Mouse (Mus musculus) liver, adult 2 months (tissue): ENCODE data around the gene Spats2. TPM values are rescaled to one million over a fixed set of nuclear protein-coding genes. Genes with fewer than 3 reads are reported as not detected.

Source experiments
- DNase-seq: peaks from one replicate; pipeline ENCODE4 v3.0.0-alpha.2; 2011; ENCODE audit warnings: low read depth, low spot score; ENCODE audit errors: extremely low read depth
- H3K27ac ChIP-seq: fragments of 200-500 bp; replicated peaks from 2 replicates; pipeline ENCODE4 v1.5.1; 2012; ENCODE audit warnings: low read depth, mild to moderate bottlenecking, control low read depth, inconsistent platforms, low read length; ENCODE audit not compliant: insufficient read depth
- H3K27me3 ChIP-seq: fragments of 200-500 bp; 2 replicates; pipeline ENCODE4 v1.6.1; 2012; ENCODE audit warnings: mild to moderate bottlenecking, moderate library complexity, low read length, inconsistent platforms; ENCODE audit not compliant: control insufficient read depth, insufficient read depth
- H3K36me3 ChIP-seq: fragments of 200-500 bp; 2 replicates; pipeline ENCODE4 v1.6.1; 2012; ENCODE audit warnings: low read length, inconsistent platforms; ENCODE audit not compliant: control insufficient read depth, insufficient read depth
- H3K4me1 ChIP-seq: fragments of 200-500 bp; 2 replicates; pipeline ENCODE4 v1.6.1; 2011; ENCODE audit warnings: low read length; ENCODE audit not compliant: control insufficient read depth, insufficient read depth
- H3K4me3 ChIP-seq: fragments of 200-500 bp; 2 replicates; pipeline ENCODE4 v1.5.1; 2011; ENCODE audit warnings: low read depth, mild to moderate bottlenecking, control low read depth, low read length, moderate library complexity; ENCODE audit not compliant: insufficient read depth
- H3K79me2 ChIP-seq: fragments of 200-500 bp; 2 replicates; pipeline ENCODE4 v1.6.1; 2012; ENCODE audit warnings: inconsistent platforms, mild to moderate bottlenecking, low read length, moderate library complexity; ENCODE audit not compliant: control insufficient read depth, insufficient read depth
- H3K9ac ChIP-seq: fragments of 200-500 bp; 2 replicates; pipeline ENCODE4 v1.6.1; 2012; ENCODE audit warnings: low read depth, mild to moderate bottlenecking, control low read depth, inconsistent platforms, low read length
- CTCF ChIP-seq: fragments of 200-500 bp; IDR thresholded peaks from 2 replicates; pipeline ENCODE4 v1.5.1; 2011; ENCODE audit warnings: low read depth, low read length, control low read depth
- POLR2A ChIP-seq: fragments of 200-500 bp; IDR thresholded peaks from 2 replicates; pipeline ENCODE4 v1.6.1; 2011; ENCODE audit warnings: low read length, control low read depth; ENCODE audit not compliant: insufficient read depth; ENCODE audit errors: extremely low read depth
- WGBS: fragments of 180-500 bp; shearing (Covaris S2); methylation state at CpG from one replicate; pipeline ENCODE4 v1.1.7; 2018; 5-methylcytosine and 5-hydroxymethylcytosine counted together
- polyA plus RNA-seq: library from polyadenylated mRNA; depleted of rRNA; stranded (reverse); fragments of >200 nt; gene quantifications from 2 replicates; pipeline ENCODE4 v1.2.3, GENCODE M21; 2012
- total RNA-seq: library from RNA; depleted of rRNA; stranded (reverse); fragments of >200 nt; gene quantifications from 2 replicates; pipeline ENCODE4 v1.2.3, GENCODE M21; 2014

Spats2 gene
- total and polyA plus RNA-seq, 2 experiments = 2.9 to 3.2 TPM

DNA sequence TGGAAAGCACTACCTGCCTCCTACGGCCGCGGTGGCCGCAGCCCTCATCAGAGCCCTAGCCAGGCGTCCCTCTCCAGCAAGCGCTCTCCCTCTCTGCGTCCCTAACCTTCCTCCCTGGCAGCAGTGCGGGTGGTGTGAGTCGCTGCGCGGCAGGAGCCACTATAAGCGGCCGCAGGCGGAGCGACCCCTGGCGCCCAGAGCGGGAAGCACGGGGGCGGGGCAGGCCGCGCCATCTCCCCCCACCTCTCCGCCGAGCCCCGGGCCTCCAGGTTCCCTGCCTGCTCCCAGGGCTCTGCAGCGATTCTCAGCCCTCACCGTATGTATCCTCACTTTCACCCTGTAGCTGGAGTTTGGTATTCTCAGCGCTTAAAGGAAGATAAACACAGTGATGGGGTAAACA lies 37.4 kb upstream of the Spats2 start:
- TF ChIP-seq POLR2A (no peak), CTCF (peak; percentile 83)
- Histone ChIP-seq H3K4me1 (peaks cover 14% of the 10 kb centered on the region), H3K9ac (peak overlapping the region; percentile 41; the same call in 1 of the 2 replicates), H3K36me3 (no peaks in the 10 kb centered on the region), H3K27ac (no peak overlapping the region), H3K27me3 (peaks cover 4% of the 10 kb centered on the region; the same call in 1 of the 2 replicates), H3K4me3 (peak overlapping the region; percentile 38; the same call in 1 of the 2 replicates), H3K79me2 (no peaks in the 10 kb centered on the region)
- DNase-seq = no peak
- WGBS = 2% methylated on average over 27 of the region's 27 CpGs

GRCm38 (mm10) chr15:99089069-99089468 lies 36.6 kb upstream of the Spats2 start:
- peaks cover 11% of the 10 kb centered on the region for H3K4me1 ChIP-seq
- 39% methylated on average over 14 of the region's 14 CpGs for WGBS
- no peaks in the 10 kb centered on the region for H3K36me3 ChIP-seq
- no peak overlapping the region for H3K9ac ChIP-seq
- no peaks in the 10 kb centered on the region for H3K79me2 ChIP-seq
- H3K27me3 ChIP-seq = peaks cover 4% of the 10 kb centered on the region; the same call in 1 of the 2 replicates
- no peak overlapping the region for H3K4me3 ChIP-seq
- DNase-seq = no peak
- no peak for TF ChIP-seq POLR2A
- TF ChIP-seq CTCF = no peak
- H3K27ac ChIP-seq = no peak overlapping the region

DNA sequence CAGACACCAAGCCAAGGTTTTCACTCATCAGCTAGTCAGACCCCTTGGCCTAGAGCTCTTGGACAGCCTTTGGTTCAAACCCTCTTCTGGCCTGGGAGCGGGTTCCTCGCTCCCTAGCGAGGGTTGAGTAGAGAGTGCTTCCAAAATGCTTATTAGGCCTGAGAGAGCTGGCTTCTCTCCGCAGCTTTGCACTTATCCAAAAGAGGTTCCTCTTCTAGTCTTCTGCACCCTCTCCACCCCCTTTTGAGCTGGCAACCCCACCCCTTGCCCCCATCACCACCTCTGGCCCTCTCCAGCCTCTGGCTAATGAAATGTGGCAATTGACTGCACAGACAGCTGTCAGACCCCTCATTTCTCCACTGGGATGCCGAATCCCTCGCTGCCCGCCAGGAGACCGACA lies 32.8 kb upstream of the Spats2 start, which contains the start of gene Dnajc22:
Dnajc22 (plus strand) TSS at position 301 of the 400 bp plus-strand sequence.
- no peaks in the 10 kb centered on the region for H3K79me2 ChIP-seq
- peak within 1 kb of the TSS; percentile 54 for H3K4me3 ChIP-seq
- WGBS = 89% methylated on average over 8 of the region's 8 CpGs
- no peak for DNase-seq
- no peaks in the 10 kb centered on the region for H3K27me3 ChIP-seq
- H3K4me1 ChIP-seq = peaks cover 15% of the 10 kb centered on the region
- H3K27ac ChIP-seq = no peak within 1 kb of the TSS; the same call in 1 of the 2 replicates
- peak within 1 kb of the TSS; percentile 34 for H3K9ac ChIP-seq
- TF ChIP-seq POLR2A (no peak), CTCF (no peak)
- no peaks in the 10 kb centered on the region for H3K36me3 ChIP-seq

GRCm38 (mm10) chr15:99093291-99094258 lies 32.1 kb upstream of the Spats2 start:
- Histone ChIP-seq H3K9ac (peak overlapping the region; percentile 34), H3K79me2 (no peaks in the 10 kb centered on the region), H3K4me1 (peaks cover 18% of the 10 kb centered on the region), H3K36me3 (no peaks in the 10 kb centered on the region), H3K27me3 (no peaks in the 10 kb centered on the region), H3K27ac (no peak overlapping the region), H3K4me3 (peak overlapping the region; percentile 54)
- DNase-seq = no peak
- 16% methylated on average over 56 of the region's 56 CpGs for WGBS
- TF ChIP-seq CTCF (peak; percentile 63), POLR2A (no peak)

DNA sequence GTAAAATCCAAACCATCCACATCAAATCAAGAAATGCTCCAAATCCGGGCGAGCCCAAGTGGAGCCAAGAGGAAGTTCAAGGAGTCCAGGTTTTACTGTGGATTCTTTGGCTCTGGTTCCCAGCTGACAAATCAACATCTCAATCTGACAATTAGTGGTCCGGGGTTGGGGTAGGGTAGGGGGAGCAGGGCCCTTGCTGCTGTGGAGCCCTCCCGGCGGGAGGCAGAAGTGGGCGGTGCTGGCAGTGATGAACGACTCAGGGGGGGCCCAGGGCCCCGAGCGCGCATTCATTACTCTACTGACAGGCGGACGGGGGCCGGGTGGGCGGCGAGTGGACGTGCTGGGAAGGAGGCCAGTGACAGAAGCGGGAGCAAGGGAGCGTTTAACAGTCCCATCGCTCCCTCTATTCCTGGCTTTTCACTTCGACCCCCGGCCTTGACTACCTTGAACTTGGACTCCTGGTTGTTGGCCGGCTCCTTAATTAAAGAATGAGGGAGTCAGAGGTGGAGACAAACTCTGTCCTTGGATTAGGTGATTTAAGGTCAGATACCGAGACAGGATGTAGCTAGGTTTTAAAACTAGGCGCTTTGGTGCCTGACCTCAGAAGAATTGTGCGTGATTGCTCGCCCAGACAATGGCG lies 31.0 kb upstream of the Spats2 start:
- Histone ChIP-seq H3K27ac (no peak overlapping the region), H3K4me1 (peaks cover 22% of the 10 kb centered on the region), H3K9ac (no peak overlapping the region), H3K27me3 (no peaks in the 10 kb centered on the region), H3K36me3 (no peaks in the 10 kb centered on the region), H3K4me3 (no peak overlapping the region), H3K79me2 (no peaks in the 10 kb centered on the region)
- 30% methylated on average over 27 of the region's 27 CpGs for WGBS
- TF ChIP-seq POLR2A (no peak), CTCF (no peak)
- DNase-seq = no peak
